Mouse (Mus musculus) myocyte (in vitro differentiated cells): ENCODE results near the gene Wbp2nl.

Experiments
- E2F4 ChIP-seq: IDR thresholded peaks from one replicate; pipeline ENCODE4 v1.6.1; 2011; ENCODE audit warnings: mild to moderate bottlenecking, control low read depth, moderate library complexity; ENCODE audit not compliant: insufficient read depth
- MAX ChIP-seq: IDR thresholded peaks from one replicate; pipeline ENCODE4 v1.6.1; 2011; ENCODE audit warnings: low read depth, mild to moderate bottlenecking, control low read depth
- MYOG ChIP-seq, 3 experiments: IDR thresholded peaks; one replicate each; pipeline ENCODE4 v1.6.1; 2011; ENCODE audit warnings: control low read depth in 2 of 3, low read depth in 2 of 3, mild to moderate bottlenecking in 2 of 3; ENCODE audit not compliant: insufficient read length in 2 of 3, control insufficient read depth in 1 of 3, insufficient read depth in 1 of 3
- USF1 ChIP-seq: IDR thresholded peaks from one replicate; pipeline ENCODE4 v1.6.1; 2011; ENCODE audit warnings: low read depth, mild to moderate bottlenecking, control low read depth, moderate library complexity

- no peak for TF ChIP-seq MYOG (IDR thresholded peaks at IDR 0.05; ENCODE audit: control insufficient read depth in 1 of 3, insufficient read depth in 1 of 3, insufficient read length in 2 of 3, low read depth in 2 of 3)
- no peak for TF ChIP-seq E2F4
- no peak for TF ChIP-seq MAX
- TF ChIP-seq USF1 = no peak
These were observed 37.9 kb downstream of the Wbp2nl start for GRCm38 (mm10) chr15:82336629-82337028.
